Mouse (Mus musculus) lung, postnatal 0 days (tissue): ENCODE data around the gene Akap5. TPM values are rescaled to one million over a fixed set of nuclear protein-coding genes. Genes with fewer than 3 reads are reported as not detected.

Experiments used
- ATAC-seq: fragments of 200-750 bp; cut with Nextera tagmentation; 2 replicates; pipeline ENCODE4 v1.8.0; 2017; ENCODE audit warnings: moderate library complexity
- DNase-seq: peaks from one replicate; pipeline ENCODE4 v3.0.0-alpha.2; 2016; ENCODE audit warnings: low spot score
- H3K27ac ChIP-seq: fragments of 300-500 bp; sonication (generic); 2 replicates; pipeline ENCODE4 v1.5.1; 2014; ENCODE audit warnings: antibody characterized with exemption, mild to moderate bottlenecking, low read length, mixed read lengths
- H3K27me3 ChIP-seq: fragments of 300-500 bp; sonication (generic); replicated peaks from 2 replicates; pipeline ENCODE4 v1.6.1; 2014; ENCODE audit warnings: low read length, mixed read lengths; ENCODE audit not compliant: insufficient read depth
- H3K36me3 ChIP-seq: fragments of 300-500 bp; sonication (generic); 2 replicates; pipeline ENCODE4 v1.6.1; 2014; ENCODE audit warnings: low read length, mixed read lengths; ENCODE audit not compliant: insufficient read depth
- H3K4me1 ChIP-seq: fragments of 300-500 bp; sonication (generic); 2 replicates; pipeline ENCODE4 v1.6.1; 2014; ENCODE audit warnings: antibody characterized with exemption, low read depth, low read length, mixed read lengths; ENCODE audit not compliant: insufficient read depth
- H3K4me2 ChIP-seq: fragments of 300-500 bp; sonication (generic); replicated peaks from 2 replicates; pipeline ENCODE4 v1.6.1; 2014; ENCODE audit warnings: low read depth, mild to moderate bottlenecking, low read length, moderate library complexity, mixed read lengths
- H3K4me3 ChIP-seq: fragments of 300-500 bp; sonication (generic); 2 replicates; pipeline ENCODE4 v1.5.1; 2014; ENCODE audit warnings: low read depth, low read length
- H3K9ac ChIP-seq: fragments of 300-500 bp; sonication (generic); replicated peaks from 2 replicates; pipeline ENCODE4 v1.6.1; 2014; ENCODE audit warnings: low read depth, mild to moderate bottlenecking
- H3K9me3 ChIP-seq: fragments of 300-500 bp; sonication (generic); 2 replicates; pipeline ENCODE4 v1.6.1; 2016; ENCODE audit warnings: low read length, mixed read lengths
- CTCF ChIP-seq: IDR thresholded peaks from 2 replicates; pipeline ENCODE4 v1.5.1; 2016; ENCODE audit warnings: antibody characterized with exemption, mild to moderate bottlenecking
- EP300 ChIP-seq: IDR thresholded peaks from 2 replicates; pipeline ENCODE4 v1.6.1; 2016; ENCODE audit warnings: antibody characterized with exemption, mild to moderate bottlenecking, control low read depth
- WGBS: fragments of 180-500 bp; shearing (Covaris S2); extraction: QIAGEN DNeasy Blood & Tissue Kit; methylation state at CpG from one replicate; pipeline ENCODE4 v1.1.7; 2014; 5-methylcytosine and 5-hydroxymethylcytosine counted together
- polyA plus RNA-seq: library from polyadenylated mRNA; unstranded; fragments of >200 nt; fragmentation: Nextera tagmentation; extraction: Ambion mirVana; gene quantifications from 2 replicates; pipeline ENCODE4 v1.2.1, GENCODE M21; 2015

Gene Akap5
- polyA plus RNA-seq, 1 experiment from 2014 or later: 84.2 TPM

DNA sequence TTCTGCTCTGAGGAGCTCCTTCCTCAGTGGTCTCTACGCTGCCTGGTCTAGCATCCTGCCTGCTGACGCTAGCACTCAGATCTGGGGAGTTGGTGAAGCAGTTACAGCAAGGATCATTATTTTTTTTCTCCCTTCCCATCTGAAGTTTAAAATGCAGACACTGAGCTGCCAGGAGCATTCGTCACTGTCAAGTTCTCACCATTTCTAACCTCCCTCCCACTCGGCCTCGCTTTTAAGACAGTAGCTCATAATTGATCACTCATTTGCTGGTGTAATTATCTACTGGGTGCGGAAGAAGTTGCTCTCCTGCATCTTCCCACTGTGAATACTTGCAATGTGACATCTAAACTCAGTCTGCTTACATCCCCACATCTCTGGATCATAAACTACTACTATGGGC lies 39.3 kb upstream of the Akap5 start:
- WGBS: 72% methylated on average over 6 of the region's 6 CpGs
- peaks cover 12% of the 10 kb centered on the region for H3K36me3 ChIP-seq

DNA sequence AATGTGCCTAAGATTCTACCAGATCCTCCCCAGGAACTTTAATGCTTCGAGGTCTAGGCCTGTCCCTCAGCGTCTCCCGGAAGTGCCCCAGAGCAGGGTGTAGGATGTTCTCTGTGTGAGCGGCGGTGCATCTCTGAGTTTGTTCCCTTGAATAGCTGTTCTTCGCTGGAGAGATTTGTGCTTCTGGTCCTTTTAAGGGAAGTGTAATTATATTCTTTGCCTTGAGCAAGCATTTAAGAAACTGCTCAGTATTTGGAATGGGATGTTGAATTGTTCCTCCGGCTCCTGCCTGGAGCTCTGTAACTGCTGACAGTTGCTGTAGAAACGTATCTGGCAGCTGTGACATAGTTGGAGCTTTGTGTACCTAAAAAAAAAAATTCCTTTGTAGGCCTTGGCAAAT lies 36.7 kb upstream of the Akap5 start:
- H3K4me1 ChIP-seq: no peaks in the 10 kb centered on the region
- WGBS: 86% methylated on average over 8 of the region's 8 CpGs
- no peak overlapping the region for H3K4me2 ChIP-seq
- H3K9ac ChIP-seq: no peak overlapping the region
- H3K27ac ChIP-seq: no peak overlapping the region
- no peak overlapping the region for H3K4me3 ChIP-seq
- no peak for DNase-seq
- no peaks in the 10 kb centered on the region for H3K27me3 ChIP-seq
- no peak for ATAC-seq
- no peaks in the 10 kb centered on the region for H3K9me3 ChIP-seq
- H3K36me3 ChIP-seq: peaks cover 12% of the 10 kb centered on the region
- TF ChIP-seq CTCF (no peak), EP300 (no peak)

More for the DNA sequence above, 39.3 kb upstream of the Akap5 start:
- no peaks in the 10 kb centered on the region for H3K9me3 ChIP-seq
- H3K4me2 ChIP-seq: no peak overlapping the region
- H3K27ac ChIP-seq: no peak overlapping the region
- TF ChIP-seq CTCF (no peak), EP300 (no peak)
- no peaks in the 10 kb centered on the region for H3K4me1 ChIP-seq
- no peak overlapping the region for H3K9ac ChIP-seq
- DNase-seq (no peak), ATAC-seq (no peak)
- H3K27me3 ChIP-seq: no peaks in the 10 kb centered on the region
- H3K4me3 ChIP-seq: no peak overlapping the region

DNA sequence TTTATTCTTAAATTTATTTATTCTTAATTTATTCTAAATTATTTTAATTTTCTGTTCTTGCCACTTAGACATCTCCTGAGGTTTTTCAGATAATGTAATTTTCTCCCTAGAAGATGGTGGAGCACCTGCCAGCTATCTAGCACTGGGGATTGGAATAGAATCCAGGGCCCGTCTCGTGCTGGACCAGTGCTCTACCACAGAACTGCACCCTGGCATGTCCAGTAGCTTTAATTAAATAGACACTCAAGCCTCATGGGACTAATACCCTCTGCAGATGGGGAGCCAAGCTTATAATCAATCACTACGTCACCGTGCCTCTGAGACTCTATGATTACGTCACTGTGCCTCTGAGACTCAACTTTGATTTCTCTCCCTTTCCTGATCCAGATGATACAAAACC lies 36.2 kb upstream of the Akap5 start:
- no peak for DNase-seq
- Histone ChIP-seq H3K4me2 (no peak overlapping the region), H3K9ac (no peak overlapping the region), H3K27ac (no peak overlapping the region), H3K9me3 (no peaks in the 10 kb centered on the region), H3K4me3 (no peak overlapping the region), H3K36me3 (peaks cover 9% of the 10 kb centered on the region), H3K27me3 (no peaks in the 10 kb centered on the region), H3K4me1 (no peaks in the 10 kb centered on the region)
- WGBS: 88% methylated on average over 5 of the region's 5 CpGs
- no peak for ATAC-seq
- no peak for TF ChIP-seq EP300
- TF ChIP-seq CTCF: no peak

DNA sequence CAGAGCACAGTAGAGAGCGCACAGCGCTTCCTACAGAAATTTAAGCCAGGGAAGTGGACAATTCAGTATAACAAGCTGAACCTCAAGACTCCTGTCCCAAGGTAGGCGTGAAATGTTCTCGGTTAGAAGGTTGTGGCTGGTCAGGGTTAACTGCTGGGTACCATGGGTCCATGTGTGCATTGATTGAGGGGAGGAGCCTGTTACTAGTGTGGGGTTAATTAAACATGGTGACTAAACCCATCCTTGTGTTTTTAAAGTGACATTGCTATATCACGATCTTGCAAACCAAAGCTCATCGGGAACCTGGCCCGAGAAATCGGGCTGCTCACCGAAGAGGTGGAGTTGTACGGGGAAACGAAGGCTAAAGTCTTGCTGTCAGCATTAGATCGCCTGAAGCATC lies 35.3 kb upstream of the Akap5 start:
- H3K4me1 ChIP-seq: no peaks in the 10 kb centered on the region
- no peak overlapping the region for H3K4me3 ChIP-seq
- WGBS: 94% methylated on average over 12 of the region's 12 CpGs
- H3K9me3 ChIP-seq: no peaks in the 10 kb centered on the region
- H3K27me3 ChIP-seq: no peaks in the 10 kb centered on the region
- no peak overlapping the region for H3K27ac ChIP-seq
- H3K9ac ChIP-seq: no peak overlapping the region
- H3K36me3 ChIP-seq: peaks cover 5% of the 10 kb centered on the region; the same call in 1 of the 2 replicates
- no peak for TF ChIP-seq EP300
- no peak for TF ChIP-seq CTCF
- ATAC-seq (no peak), DNase-seq (no peak)
- H3K4me2 ChIP-seq: no peak overlapping the region

DNA sequence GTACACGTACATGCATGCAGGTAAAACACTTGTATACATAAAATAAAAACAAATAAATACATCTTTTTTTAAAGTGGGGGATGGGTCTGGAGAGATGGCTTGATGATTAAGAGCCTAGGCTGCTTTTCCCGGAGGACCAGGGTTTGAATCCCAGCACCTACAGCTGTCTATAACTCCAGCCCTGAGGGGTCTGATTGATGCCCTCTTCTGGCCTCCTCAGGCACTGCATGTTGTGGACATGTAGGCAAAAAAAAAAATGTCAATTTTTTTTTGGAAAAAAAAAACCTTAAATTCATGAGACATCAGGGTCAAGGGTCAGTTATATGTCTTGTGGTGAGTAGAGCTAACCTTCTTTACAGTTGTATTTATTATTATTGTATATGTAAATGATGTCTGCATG lies 34.4 kb upstream of the Akap5 start:
- Histone ChIP-seq H3K36me3 (peaks cover 4% of the 10 kb centered on the region), H3K9me3 (no peaks in the 10 kb centered on the region), H3K4me1 (no peaks in the 10 kb centered on the region), H3K4me2 (no peak overlapping the region), H3K4me3 (no peak overlapping the region), H3K9ac (no peak overlapping the region), H3K27ac (no peak overlapping the region), H3K27me3 (no peaks in the 10 kb centered on the region)
- DNase-seq (no peak), ATAC-seq (no peak)
- whole genome bisulfite sequencing: 91% methylated on average over 2 of the region's 2 CpGs
- TF ChIP-seq EP300 (no peak), CTCF (peak; percentile 51)

DNA sequence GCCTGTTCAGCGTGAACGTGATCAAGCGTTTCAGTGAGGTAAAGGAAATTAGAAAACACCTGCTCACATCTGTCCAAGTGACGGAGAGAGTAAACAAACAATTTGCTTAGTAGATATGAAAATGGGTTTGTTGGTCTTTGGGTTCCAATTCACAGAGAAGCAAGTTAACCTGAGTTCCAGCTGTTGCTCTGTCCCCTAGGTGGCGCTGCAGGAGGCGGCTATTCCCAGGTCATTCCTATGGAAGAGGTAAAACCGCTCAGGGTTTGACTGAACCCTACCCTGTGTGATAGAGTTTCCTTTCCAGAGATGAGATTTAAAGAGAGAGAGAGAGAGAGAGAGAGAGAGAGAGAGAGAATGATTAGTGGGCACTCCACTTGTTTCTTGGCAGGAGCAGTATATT lies 31.5 kb upstream of the Akap5 start:
- peak; percentile 82 for ATAC-seq
- H3K27ac ChIP-seq: 0 out of 2 replicates have a peak overlapping the region, but pooled peaks have one; percentile 38
- H3K27me3 ChIP-seq: no peaks in the 10 kb centered on the region
- no peak overlapping the region for H3K9ac ChIP-seq
- TF ChIP-seq EP300: peak; percentile 43; the same call in 1 of the 2 replicates
- peak; percentile 88 for TF ChIP-seq CTCF
- peak; percentile 78 for DNase-seq
- H3K36me3 ChIP-seq: peaks cover 4% of the 10 kb centered on the region; the same call in 1 of the 2 replicates
- no peaks in the 10 kb centered on the region for H3K4me1 ChIP-seq
- no peak overlapping the region for H3K4me2 ChIP-seq
- H3K4me3 ChIP-seq: no peak overlapping the region
- H3K9me3 ChIP-seq: no peaks in the 10 kb centered on the region
- WGBS: 50% methylated on average over 7 of the region's 7 CpGs

DNA sequence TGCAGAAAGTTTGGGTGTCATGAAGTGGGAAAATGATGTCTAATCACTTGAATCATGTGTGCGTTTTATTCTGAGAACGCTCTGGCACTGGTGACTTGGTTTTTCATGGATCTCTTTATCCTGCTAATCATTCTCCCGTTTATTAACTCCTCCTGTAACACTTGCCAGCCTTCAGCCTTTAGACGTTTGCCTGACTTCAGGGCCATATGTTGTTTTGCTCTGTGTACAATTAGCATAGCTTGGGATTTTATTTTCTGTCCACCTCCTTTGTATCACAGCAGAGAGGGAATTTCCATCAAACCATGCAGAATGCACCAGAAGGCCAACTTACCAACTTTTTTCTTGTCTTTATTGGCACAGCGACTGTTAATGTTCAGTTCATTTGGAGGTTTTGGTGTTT lies 26.9 kb upstream of the Akap5 start:
- no peak for ATAC-seq
- Histone ChIP-seq H3K36me3 (peaks cover 4% of the 10 kb centered on the region; the same call in 1 of the 2 replicates), H3K9me3 (no peaks in the 10 kb centered on the region), H3K27ac (peak overlapping the region; percentile 68; the same call in 1 of the 2 replicates), H3K9ac (no peak overlapping the region), H3K27me3 (no peaks in the 10 kb centered on the region), H3K4me2 (no peak overlapping the region), H3K4me3 (no peak overlapping the region), H3K4me1 (peaks cover 8% of the 10 kb centered on the region)
- no peak for TF ChIP-seq CTCF
- no peak for TF ChIP-seq EP300
- 87% methylated on average over 5 of the region's 5 CpGs for WGBS
- no peak for DNase-seq
